Mouse (Mus musculus) MEL (cell line): ENCODE data around the gene Tuba4a. TPM values are rescaled to one million over a fixed set of nuclear protein-coding genes. Genes with fewer than 3 reads are reported as not detected.

Experiments used
- DNase-seq: peaks from one replicate; pipeline ENCODE4 v3.0.0; 2011; ENCODE audit warnings: low read depth, low spot score
- H3K27ac ChIP-seq: 2 replicates; pipeline ENCODE4 v1.5.1; 2012; ENCODE audit warnings: low read depth, mild to moderate bottlenecking, control low read depth, low read length, moderate library complexity; ENCODE audit not compliant: control insufficient read depth
- H3K27me3 ChIP-seq, 2 experiments: fragments of 150-350 bp in 1 of 2; sonication (generic) in 1 of 2; 2 replicates each; pipeline ENCODE4 v1.6.1; 2012; ENCODE audit warnings: low read length in 2 of 2, mild to moderate bottlenecking in 2 of 2, improper control_type of control experiment in 1 of 2, moderate library complexity in 1 of 2; ENCODE audit not compliant: insufficient read depth in 2 of 2, control insufficient read depth in 1 of 2
- H3K36me3 ChIP-seq, 2 experiments: 2 replicates each; pipeline ENCODE4 v1.6.1; 2012 to 2014; ENCODE audit warnings: low read length in 2 of 2, improper control_type of control experiment in 1 of 2, inconsistent platforms in 1 of 2, mild to moderate bottlenecking in 1 of 2; ENCODE audit not compliant: insufficient read depth in 2 of 2, control insufficient read depth in 1 of 2
- H3K4me1 ChIP-seq, 2 experiments: fragments of 150-350 bp in 1 of 2; sonication (generic) in 1 of 2; 2 replicates each; pipeline ENCODE4 v1.6.1; 2012; ENCODE audit warnings: low read length in 2 of 2, improper control_type of control experiment in 1 of 2, mild to moderate bottlenecking in 1 of 2; ENCODE audit not compliant: insufficient read depth in 2 of 2, control insufficient read depth in 1 of 2
- H3K4me3 ChIP-seq, 2 experiments: fragments of 150-350 bp in 1 of 2; sonication (generic) in 1 of 2; 2 replicates each; pipeline ENCODE4 v1.5.1; 2012; ENCODE audit warnings: low read depth in 2 of 2, low read length in 2 of 2, mild to moderate bottlenecking in 2 of 2, moderate library complexity in 2 of 2, control low read depth in 1 of 2, improper control_type of control experiment in 1 of 2; ENCODE audit not compliant: control insufficient read depth in 1 of 2, insufficient read depth in 1 of 2
- H3K79me2 ChIP-seq: 2 replicates; pipeline ENCODE4 v1.6.1; 2012; ENCODE audit warnings: mild to moderate bottlenecking, low read length, moderate library complexity; ENCODE audit not compliant: control insufficient read depth, poor library complexity, insufficient read depth
- H3K9ac ChIP-seq: 2 replicates; pipeline ENCODE4 v1.6.1; 2012; ENCODE audit warnings: low read depth, mild to moderate bottlenecking, control low read depth, low read length, moderate library complexity; ENCODE audit not compliant: control insufficient read depth, poor library complexity, severe bottlenecking
- H3K9me3 ChIP-seq: fragments of 150-350 bp; sonication (generic); replicated peaks from 2 replicates; pipeline ENCODE4 v1.6.1; 2012; ENCODE audit warnings: mild to moderate bottlenecking, low read length, improper control_type of control experiment, moderate library complexity; ENCODE audit not compliant: insufficient read depth
- CHD2 ChIP-seq: IDR thresholded peaks from 2 replicates; pipeline ENCODE4 v1.6.1; 2011; ENCODE audit warnings: low read length, improper control_type of control experiment
- CTCF ChIP-seq, 3 experiments: IDR thresholded peaks in 2 of 3; conservative IDR thresholded peaks in 1 of 3; 2 replicates each; pipeline ENCODE4 v1.5.1; 2011 to 2012; ENCODE audit warnings: low read length in 3 of 3, low read depth in 2 of 3, mild to moderate bottlenecking in 2 of 3, improper control_type of control experiment in 1 of 3, inconsistent platforms in 1 of 3, mixed read lengths in 1 of 3, moderate library complexity in 1 of 3; ENCODE audit not compliant: control insufficient read depth in 1 of 3, insufficient read depth in 1 of 3, poor library complexity in 1 of 3, severe bottlenecking in 1 of 3
- E2F4 ChIP-seq: IDR thresholded peaks from 2 replicates; pipeline ENCODE4 v1.6.1; 2011; ENCODE audit warnings: low read depth, low read length, improper control_type of control experiment, borderline replicate concordance
- ETS1 ChIP-seq: IDR thresholded peaks from 2 replicates; pipeline ENCODE4 v1.6.1; 2012; ENCODE audit warnings: low read depth, mild to moderate bottlenecking, inconsistent platforms, low read length, improper control_type of control experiment, moderate library complexity
- GATA1 ChIP-seq: IDR thresholded peaks from 2 replicates; pipeline ENCODE4 v1.6.1; 2011; ENCODE audit warnings: low read depth, low read length, improper control_type of control experiment
- HCFC1 ChIP-seq: IDR thresholded peaks from 2 replicates; pipeline ENCODE4 v1.6.1; 2012; ENCODE audit warnings: low read depth, mild to moderate bottlenecking, inconsistent platforms, low read length, improper control_type of control experiment, moderate library complexity
- JUND ChIP-seq: IDR thresholded peaks from 2 replicates; pipeline ENCODE4 v1.6.1; 2011; ENCODE audit warnings: low read depth, mild to moderate bottlenecking, improper control_type of control experiment, low read length
- KAT2A ChIP-seq: conservative IDR thresholded peaks from 2 replicates; pipeline ENCODE4 v1.6.1; 2012; ENCODE audit warnings: low read depth, low read length, improper control_type of control experiment, inconsistent platforms
- MAFK ChIP-seq: IDR thresholded peaks from 2 replicates; pipeline ENCODE4 v1.6.1; 2011; ENCODE audit warnings: low read depth, mild to moderate bottlenecking, low read length, improper control_type of control experiment, borderline replicate concordance
- MAZ ChIP-seq: IDR thresholded peaks from 2 replicates; pipeline ENCODE4 v1.6.1; 2012; ENCODE audit warnings: low read depth, mild to moderate bottlenecking, inconsistent platforms, low read length, improper control_type of control experiment
- MYB ChIP-seq: IDR thresholded peaks from 2 replicates; pipeline ENCODE4 v1.6.1; 2011; ENCODE audit warnings: mild to moderate bottlenecking, low read depth, low read length, improper control_type of control experiment
- MYC ChIP-seq: IDR thresholded peaks from 2 replicates; pipeline ENCODE4 v1.6.1; 2011; ENCODE audit warnings: low read depth, mild to moderate bottlenecking, low read length, improper control_type of control experiment, moderate library complexity
- NELFE ChIP-seq: IDR thresholded peaks from 2 replicates; pipeline ENCODE4 v1.6.1; 2011; ENCODE audit warnings: low read depth, low read length, improper control_type of control experiment
- NRF1 ChIP-seq: IDR thresholded peaks from 2 replicates; pipeline ENCODE4 v1.6.1; 2014; ENCODE audit warnings: low read depth, mild to moderate bottlenecking, inconsistent platforms, low read length, improper control_type of control experiment, moderate library complexity; ENCODE audit not compliant: poor library complexity, insufficient read depth, severe bottlenecking
- POLR2AphosphoS2 ChIP-seq: IDR thresholded peaks from 2 replicates; pipeline ENCODE4 v1.6.1; 2011; ENCODE audit warnings: low read length, improper control_type of control experiment
- RAD21 ChIP-seq: IDR thresholded peaks from 2 replicates; pipeline ENCODE4 v1.6.1; 2011; ENCODE audit warnings: mild to moderate bottlenecking, low read depth, low read length, improper control_type of control experiment
- RCOR1 ChIP-seq: IDR thresholded peaks from 2 replicates; pipeline ENCODE4 v1.6.1; 2012; ENCODE audit warnings: low read depth, mild to moderate bottlenecking, inconsistent platforms, low read length, improper control_type of control experiment
- SIN3A ChIP-seq: IDR thresholded peaks from 2 replicates; pipeline ENCODE4 v1.6.1; 2012; ENCODE audit warnings: low read length, improper control_type of control experiment, inconsistent platforms
- TBP ChIP-seq: IDR thresholded peaks from 2 replicates; pipeline ENCODE4 v1.8.0; 2011; ENCODE audit warnings: low read depth, low read length, improper control_type of control experiment
- UBTF ChIP-seq: IDR thresholded peaks from 2 replicates; pipeline ENCODE4 v1.6.1; 2012; ENCODE audit warnings: low read depth, mild to moderate bottlenecking, inconsistent platforms, low read length, improper control_type of control experiment, moderate library complexity, borderline replicate concordance; ENCODE audit not compliant: insufficient read depth
- USF1 ChIP-seq: IDR thresholded peaks from 2 replicates; pipeline ENCODE4 v1.6.1; 2014; ENCODE audit warnings: low read depth, mild to moderate bottlenecking, inconsistent platforms, low read length, improper control_type of control experiment, moderate library complexity
- ZC3H11A ChIP-seq: IDR thresholded peaks from 2 replicates; pipeline ENCODE4 v1.6.1; 2012; ENCODE audit warnings: low read depth, mild to moderate bottlenecking, inconsistent platforms, low read length, improper control_type of control experiment
- ZNF384 ChIP-seq: IDR thresholded peaks from 2 replicates; pipeline ENCODE4 v1.6.1; 2012; ENCODE audit warnings: low read depth, mild to moderate bottlenecking, inconsistent platforms, low read length, improper control_type of control experiment
- polyA plus RNA-seq, 2 experiments: library from polyadenylated mRNA; stranded (reverse) in 1 of 2; unstranded in 1 of 2; fragments of >175 nt in 1 of 2; fragments of >200 nt in 1 of 2; gene quantifications; 2 replicates each; pipeline versions ENCODE4 v1.2.1 to v1.2.4; 2012; ENCODE audit warnings: low replicate concordance in 2 of 2, low read depth in 1 of 2; ENCODE audit not compliant: insufficient read length in 2 of 2, insufficient read depth in 1 of 2, missing spikeins in 1 of 2
- total RNA-seq: library from RNA; depleted of rRNA; stranded (reverse); fragments of 300-350 nt; gene quantifications from 2 replicates; pipeline ENCODE4 v1.2.3, GENCODE M21; 2012

Gene Tuba4a
- total and polyA plus RNA-seq, 3 experiments = 385 to 439 TPM; not detected in 1

DNA sequence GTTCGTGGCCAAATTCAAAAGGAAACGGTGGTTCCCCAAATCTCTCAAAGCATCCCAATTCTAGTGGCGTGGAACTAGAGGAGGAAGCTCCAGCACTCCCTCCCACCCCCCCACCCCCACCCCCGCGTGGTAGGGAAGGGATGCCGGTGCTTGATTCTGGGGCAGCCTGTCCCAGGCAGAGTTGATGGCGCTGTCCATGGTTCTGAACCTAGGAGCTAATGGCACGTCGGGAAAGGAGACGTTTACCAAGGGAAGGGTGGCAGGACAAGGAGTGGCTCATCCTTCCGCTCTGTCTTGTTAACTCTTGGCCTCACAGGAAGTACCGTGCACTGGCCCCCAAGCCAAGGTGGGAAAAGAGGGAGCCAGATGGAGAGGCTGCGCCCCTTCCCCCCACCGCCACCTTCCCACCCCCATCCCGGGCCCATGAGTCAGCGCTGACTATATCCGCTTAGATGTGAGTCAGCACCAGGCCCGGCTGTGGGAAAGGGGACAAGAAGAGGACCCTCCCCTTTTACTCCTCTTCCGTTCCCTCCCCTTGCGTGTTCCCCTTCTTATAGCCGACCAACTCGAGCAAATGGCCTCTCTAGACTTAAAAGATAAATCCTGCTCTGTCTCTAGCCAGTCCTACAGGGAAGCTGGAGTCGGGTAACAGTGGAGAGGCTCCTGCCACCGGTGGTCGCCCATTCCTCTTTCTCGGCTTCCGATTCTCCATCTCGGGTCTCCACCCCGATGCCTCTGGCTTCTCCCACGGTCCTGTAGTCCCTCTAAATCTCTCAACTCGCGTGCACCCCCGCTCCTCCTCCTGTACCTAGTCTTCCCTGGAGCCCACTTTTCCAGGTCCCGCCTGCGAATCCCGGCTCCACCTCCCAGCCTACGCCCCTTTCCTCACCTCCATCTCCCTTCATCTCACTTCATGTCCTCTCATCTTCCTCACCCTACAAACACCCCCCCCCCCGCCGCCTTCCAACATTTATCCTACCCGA is 43.6 kb upstream of the Tuba4a start:
- DNase-seq = peak; percentile 70
- Histone ChIP-seq H3K36me3 (no peaks in the 10 kb centered on the region), H3K9ac (no peak overlapping the region), H3K27me3 (no peaks in the 10 kb centered on the region), H3K27ac (no peak overlapping the region), H3K4me1 (no peaks in the 10 kb centered on the region), H3K79me2 (no peaks in the 10 kb centered on the region), H3K4me3 (no peak overlapping the region), H3K9me3 (no peaks in the 10 kb centered on the region)
- TF ChIP-seq HCFC1 = no peak
- no peak for TF ChIP-seq USF1
- TF ChIP-seq RCOR1 = no peak
- no peak for TF ChIP-seq MAZ
- TF ChIP-seq SIN3A = 0 out of 2 replicates have a peak, but pooled peaks have one; percentile 25
- TF ChIP-seq UBTF = no peak

DNA sequence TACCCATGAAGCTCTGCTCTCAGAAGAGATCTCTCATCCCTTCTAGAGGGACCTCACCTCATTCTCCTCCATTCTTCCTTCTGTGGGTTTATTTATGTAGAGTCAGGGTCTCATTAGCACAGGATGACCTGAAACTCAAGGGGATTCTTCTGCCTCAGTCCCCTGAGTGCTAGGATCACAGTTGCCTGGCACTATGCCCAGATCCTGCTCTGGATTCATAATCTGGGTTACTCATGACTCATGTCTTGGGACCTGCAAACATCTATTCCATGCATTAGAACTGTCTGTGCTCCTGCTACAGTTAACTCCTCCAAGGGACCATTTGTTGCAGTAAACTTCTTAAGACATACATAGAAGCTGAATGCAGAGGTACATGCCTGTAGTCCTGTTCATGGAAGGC is 41.6 kb upstream of the Tuba4a start:
- Histone ChIP-seq H3K9me3 (no peaks in the 10 kb centered on the region), H3K79me2 (no peaks in the 10 kb centered on the region), H3K9ac (no peak overlapping the region), H3K4me3 (no peak overlapping the region), H3K27ac (no peak overlapping the region), H3K27me3 (no peaks in the 10 kb centered on the region), H3K36me3 (no peaks in the 10 kb centered on the region), H3K4me1 (no peaks in the 10 kb centered on the region)
- TF ChIP-seq UBTF = no peak
- TF ChIP-seq ZNF384 = no peak
- no peak for TF ChIP-seq ZC3H11A
- TF ChIP-seq MAFK = no peak
- TF ChIP-seq MYB = no peak
- TF ChIP-seq TBP = no peak
- TF ChIP-seq RAD21 = no peak
- TF ChIP-seq NELFE = no peak
- TF ChIP-seq CTCF (IDR thresholded peaks at IDR 0.05 in 2 of 3, conservative IDR thresholded peaks at IDR 0.05 in 1 of 3; ENCODE audit: control insufficient read depth in 1 of 3, insufficient read depth in 1 of 3, low read depth in 2 of 3, low read length in 3 of 3, poor library complexity in 1 of 3, severe bottlenecking in 1 of 3) = no peak
- no peak for TF ChIP-seq MYC
- TF ChIP-seq JUND = no peak
- TF ChIP-seq GATA1 = no peak
- no peak for TF ChIP-seq E2F4
- no peak for TF ChIP-seq POLR2AphosphoS2
- TF ChIP-seq RCOR1 = no peak
- TF ChIP-seq CHD2 = no peak
- no peak for TF ChIP-seq ETS1
- TF ChIP-seq NRF1 = no peak
- no peak for TF ChIP-seq KAT2A
- no peak for TF ChIP-seq SIN3A
- no peak for DNase-seq
